Mouse (Mus musculus): ENCODE measurements around the gene Golga7b.

- TF ChIP-seq CTCF (IDR thresholded peaks at IDR 0.05 in 2 of 3, conservative IDR thresholded peaks at IDR 0.05 in 1 of 3; ENCODE audit: control insufficient read depth in 1 of 3, insufficient read depth in 1 of 3, low read depth in 2 of 3, low read length in 3 of 3, poor library complexity in 1 of 3, severe bottlenecking in 1 of 3) (no peak), EP300 (IDR thresholded peaks at IDR 0.05; ENCODE audit: low read depth in 1 of 2, low read length in 2 of 2) (no peak), MXI1 (IDR thresholded peaks at IDR 0.05; ENCODE audit: low read depth, low read length) (no peak), RAD21 (IDR thresholded peaks at IDR 0.05; ENCODE audit: low read depth, low read length) (no peak), MAX (IDR thresholded peaks at IDR 0.05; ENCODE audit: low read length) (no peak), CHD2 (IDR thresholded peaks at IDR 0.05; ENCODE audit: low read length) (no peak)
These were observed 49.3 kb upstream of the Golga7b start for GRCm38 (mm10) chr19:42198026-42198425.
